Mouse (Mus musculus): ENCODE measurements at regions not wholly inside any gene's neighbourhood (a gene's known extent, or its start where the extent isn't known, plus 50 kb on each side); places are given as distances from the start of the nearest gene placed in this dataset.
"Not testable (repeated sequence)": the region's sequence is repeated elsewhere in the genome, so short reads cannot be mapped to it uniquely, and the experiment has no call there.

- no peaks in the 10 kb centered on the region for H3K27me3 ChIP-seq (ENCODE audit: insufficient read depth, poor library complexity, severe bottlenecking)
- H3K4me3 ChIP-seq: no peak overlapping the region
- H3K9me3 ChIP-seq: no peaks in the 10 kb centered on the region
- no peaks in the 10 kb centered on the region for H3K36me3 ChIP-seq
- DNase-seq (ENCODE audit: low spot score): no peak
- H3K27ac ChIP-seq: no peak overlapping the region
- H3K4me1 ChIP-seq: no peaks in the 10 kb centered on the region
Observed at GRCm38 (mm10) chr1:13042326-13042725, 1628.4 kb downstream of the A830018L16Rik start.

- H3K4me3 ChIP-seq: peak overlapping the region; percentile 10; the same call in 1 of the 2 replicates
- peaks cover 45% of the 10 kb centered on the region for H3K27me3 ChIP-seq (ENCODE audit: insufficient read depth, poor library complexity, severe bottlenecking)
Observed at GRCm38 (mm10) chr1:13050140-13050775, 1636.4 kb downstream of the A830018L16Rik start.

GRCm38 (mm10) chr1:13051433-13052066 lies 1637.6 kb downstream of the A830018L16Rik start:
- peaks cover 53% of the 10 kb centered on the region for H3K27me3 ChIP-seq (ENCODE audit: insufficient read depth, poor library complexity, severe bottlenecking)
- H3K27ac ChIP-seq; H3K4me3 ChIP-seq; DNase-seq (ENCODE audit: low spot score); H3K4me1 ChIP-seq; H3K9me3 ChIP-seq; H3K36me3 ChIP-seq: not testable (repeated sequence)
- 77% methylated on average over 13 of the region's 13 CpGs for WGBS

More at GRCm38 (mm10) chr1:13050140-13050775, 1636.4 kb downstream of the A830018L16Rik start:
- H3K4me1 ChIP-seq: no peaks in the 10 kb centered on the region
- H3K36me3 ChIP-seq: no peaks in the 10 kb centered on the region
- DNase-seq (ENCODE audit: low spot score): no peak
- H3K27ac ChIP-seq: no peak overlapping the region
- H3K9me3 ChIP-seq: no peaks in the 10 kb centered on the region
- 19% methylated on average over 17 of the region's 17 CpGs for WGBS

- no peaks in the 10 kb centered on the region for H3K36me3 ChIP-seq
- H3K9me3 ChIP-seq: no peaks in the 10 kb centered on the region
- H3K4me3 ChIP-seq: no peak overlapping the region
- 8% methylated on average over 7 of the region's 7 CpGs for WGBS
- no peak overlapping the region for H3K27ac ChIP-seq
- DNase-seq (ENCODE audit: low spot score): no peak
- peaks cover 53% of the 10 kb centered on the region for H3K27me3 ChIP-seq (ENCODE audit: insufficient read depth, poor library complexity, severe bottlenecking)
- H3K4me1 ChIP-seq: no peaks in the 10 kb centered on the region
Observed at GRCm38 (mm10) chr1:13052067-13052460, 1638.2 kb downstream of the A830018L16Rik start.

GRCm38 (mm10) chr1:13057741-13058140 lies 1643.8 kb downstream of the A830018L16Rik start:
- H3K4me1 ChIP-seq: 0 out of 2 replicates have a peak, but pooled peaks cover 4% of the 10 kb centered on the region
- no peak for DNase-seq (ENCODE audit: low spot score)
- no peaks in the 10 kb centered on the region for H3K36me3 ChIP-seq
- H3K27me3 ChIP-seq (ENCODE audit: insufficient read depth, poor library complexity, severe bottlenecking): peaks cover 37% of the 10 kb centered on the region; the same call in 1 of the 2 replicates
- no peak overlapping the region for H3K27ac ChIP-seq
- H3K9me3 ChIP-seq: no peaks in the 10 kb centered on the region
- H3K4me3 ChIP-seq: no peak overlapping the region
- 26% methylated on average over 14 of the region's 14 CpGs for WGBS

GRCm38 (mm10) chr1:13059616-13060320 lies 1645.9 kb downstream of the A830018L16Rik start:
- H3K36me3 ChIP-seq: no peaks in the 10 kb centered on the region
- no peak for DNase-seq (ENCODE audit: low spot score)
- H3K27me3 ChIP-seq (ENCODE audit: insufficient read depth, poor library complexity, severe bottlenecking): peaks cover 32% of the 10 kb centered on the region; the same call in 1 of the 2 replicates
- no peaks in the 10 kb centered on the region for H3K9me3 ChIP-seq
- H3K27ac ChIP-seq: no peak overlapping the region
- WGBS: 79% methylated on average over 6 of the region's 6 CpGs
- 0 out of 2 replicates have a peak, but pooled peaks cover 4% of the 10 kb centered on the region for H3K4me1 ChIP-seq
- no peak overlapping the region for H3K4me3 ChIP-seq

Data from heart, embryonic 10.5 days (tissue).